Mouse (Mus musculus) embryonic facial prominence, embryonic 12.5 days (tissue): Measurements from ENCODE around the gene Ntan1. TPM values are rescaled to one million over a fixed set of nuclear protein-coding genes. Genes with fewer than 3 reads are reported as not detected.

Experiments
- ATAC-seq: fragments of 200-750 bp; cut with Nextera tagmentation; 2 replicates; pipeline ENCODE4 v1.8.0; 2017; ENCODE audit not compliant: insufficient number of reproducible peaks, insufficient read depth, low FRiP score, low TSS enrichment
- H3K27ac ChIP-seq: fragments of 300-500 bp; sonication (generic); 2 replicates; pipeline ENCODE4 v1.5.1; 2016; ENCODE audit warnings: mild to moderate bottlenecking
- H3K27me3 ChIP-seq: fragments of 300-500 bp; sonication (generic); 2 replicates; pipeline ENCODE4 v1.6.1; 2016; ENCODE audit warnings: mild to moderate bottlenecking, moderate library complexity
- H3K36me3 ChIP-seq: fragments of 300-500 bp; sonication (generic); 2 replicates; pipeline ENCODE4 v1.6.1; 2016; ENCODE audit warnings: mild to moderate bottlenecking
- H3K4me1 ChIP-seq: fragments of 300-500 bp; sonication (generic); 2 replicates; pipeline ENCODE4 v1.6.1; 2016
- H3K4me2 ChIP-seq: fragments of 300-500 bp; sonication (generic); replicated peaks from 2 replicates; pipeline ENCODE4 v1.6.1; 2016; ENCODE audit warnings: mild to moderate bottlenecking, moderate library complexity
- H3K4me3 ChIP-seq: fragments of 300-500 bp; sonication (generic); 2 replicates; pipeline ENCODE4 v1.5.1; 2016; ENCODE audit warnings: mild to moderate bottlenecking
- H3K9ac ChIP-seq: fragments of 300-500 bp; sonication (generic); 2 replicates; pipeline ENCODE4 v1.6.1; 2016; ENCODE audit warnings: mild to moderate bottlenecking, moderate library complexity
- H3K9me3 ChIP-seq: fragments of 300-500 bp; sonication (generic); 2 replicates; pipeline ENCODE4 v1.6.1; 2016; ENCODE audit warnings: mild to moderate bottlenecking, moderate library complexity
- WGBS: fragments of 180-500 bp; shearing (Covaris S2); methylation state at CpG from one replicate; pipeline ENCODE4 v1.1.7; 2016; 5-methylcytosine and 5-hydroxymethylcytosine counted together
- microRNA-seq: library from miRNA; unstranded; fragments of <30 nt; microRNA quantifications from one replicate; pipeline ENCODE4, GENCODE M21; 2017
- polyA plus RNA-seq: library from polyadenylated mRNA; unstranded; fragments of >200 nt; fragmentation: Nextera tagmentation; extraction: Ambion mirVana; gene quantifications from 2 replicates; pipeline ENCODE4 v1.2.1, GENCODE M21; 2016

Gene Ntan1
- polyA plus RNA-seq, 1 experiment from 2014 or later = 214 TPM

- Histone ChIP-seq H3K4me1 (no peaks in the 10 kb centered on the region), H3K4me3 (no peak overlapping the region), H3K36me3 (0 out of 2 replicates have a peak, but pooled peaks cover 8% of the 10 kb centered on the region), H3K27me3 (no peaks in the 10 kb centered on the region), H3K9ac (no peak overlapping the region), H3K9me3 (no peaks in the 10 kb centered on the region), H3K27ac (no peak overlapping the region), H3K4me2 (no peak overlapping the region)
- no peak for ATAC-seq
- WGBS = 26% methylated on average over 3 of the region's 3 CpGs
Measured at GRCm38 (mm10) chr16:13883094-13883774, 64.6 kb downstream of the Ntan1 start.

Small RNAs within 50 kb of the gene (microRNA-seq; reads per million reads assigned to microRNA genes)
- not detected for gene Gm27734

Other genes starting within 250 kb of the Ntan1 start
- 39.1 and 40.9 TPM in 2 replicates for gene Parn, start 150.7 kb upstream of the Ntan1 start, polyA plus RNA-seq
- 44.5 and 48.3 TPM in 2 replicates for gene Bfar, start 147.0 kb upstream of the Ntan1 start, polyA plus RNA-seq
- 6.9 and 8.0 TPM in 2 replicates for gene 3110001I22Rik, start 146.9 kb upstream of the Ntan1 start, polyA plus RNA-seq
- gene Pla2g10, start 87.9 kb upstream of the Ntan1 start, polyA plus RNA-seq = not detected in 2 replicates
- gene Rrn3, start 38.1 kb upstream of the Ntan1 start, polyA plus RNA-seq = 82.6 and 83.0 TPM in 2 replicates
- 96.6 and 103 TPM in 2 replicates for gene Pdxdc1, start 84.3 kb downstream of the Ntan1 start, polyA plus RNA-seq
- 3.7 and 4.1 TPM in 2 replicates for gene Mpv17l, start 84.3 kb downstream of the Ntan1 start, polyA plus RNA-seq
- gene 2900011O08Rik, start 167.8 kb downstream of the Ntan1 start, polyA plus RNA-seq = 10.6 and 12.6 TPM in 2 replicates
- 0.24 and 0.50 TPM in 2 replicates for gene Ifitm7, start 168.0 kb downstream of the Ntan1 start, polyA plus RNA-seq